Mouse (Mus musculus): ENCODE data around the gene Gm20388. TPM values are rescaled to one million over a fixed set of nuclear protein-coding genes. Genes with fewer than 3 reads are reported as not detected.

The Gm20388 gene
- polyA plus RNA-seq, 1 experiment from 2014 or later = not detected

DNA sequence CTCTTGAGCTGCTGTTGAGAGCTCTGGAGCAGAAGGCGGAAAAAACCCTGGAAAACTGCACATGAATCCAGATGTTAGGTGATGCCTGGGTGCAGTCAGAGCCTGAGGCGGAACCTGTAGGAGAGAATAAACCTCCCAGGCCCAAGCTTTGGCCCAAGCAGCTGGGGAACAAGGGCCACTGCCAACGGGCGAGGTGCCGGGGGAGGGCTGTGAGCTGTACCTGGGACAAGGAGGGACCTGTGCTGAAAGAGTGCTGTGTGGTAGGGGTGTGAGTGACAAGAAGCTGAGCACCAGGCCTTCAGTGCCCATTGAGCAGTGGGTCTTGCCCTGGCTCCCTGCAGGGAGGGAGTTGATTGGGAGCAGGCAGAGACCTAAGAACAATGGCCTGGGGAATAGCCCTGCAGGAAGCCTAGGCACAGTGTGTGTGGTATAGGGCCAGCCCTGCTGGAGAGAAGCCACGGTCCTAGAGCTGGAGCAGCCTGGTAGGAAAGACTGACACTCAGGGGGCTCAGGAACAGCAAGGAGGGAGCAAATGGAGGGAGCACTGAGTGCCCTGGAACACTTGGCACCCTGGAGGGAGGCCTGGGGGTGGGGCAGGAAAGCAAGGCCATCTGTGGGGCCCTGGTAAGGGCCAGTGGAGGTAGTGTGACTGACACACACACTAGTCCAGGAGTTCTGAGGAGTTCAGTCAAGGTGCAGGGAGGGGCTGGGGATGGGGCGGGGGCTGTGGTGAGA lies 2056.2 kb downstream of the Gm20388 start:
- Histone ChIP-seq H3K4me3 (no peak overlapping the region), H3K9me3 (replicated peaks) (no peaks in the 10 kb centered on the region), H3K4me1 (peaks cover 70% of the 10 kb centered on the region), H3K27ac (no peak overlapping the region), H3K36me3 (peaks cover 15% of the 10 kb centered on the region; the same call in 1 of the 2 replicates), H3K27me3 (replicated peaks) (no peaks in the 10 kb centered on the region), H3K4me2 (no peak overlapping the region), H3K9ac (0 out of 2 replicates have a peak overlapping the region, but pooled peaks have one; percentile 15)
- peak; percentile 30; the same call in 1 of the 2 replicates for ATAC-seq
- WGBS (ENCODE audit: insufficient replicate concordance) = 64% methylated on average over 7 of the region's 7 CpGs

- 69% methylated on average over 4 of the region's 4 CpGs for WGBS (ENCODE audit: insufficient replicate concordance)
- Histone ChIP-seq H3K27me3 (replicated peaks) (no peaks in the 10 kb centered on the region), H3K27ac (no peak overlapping the region), H3K4me2 (no peak overlapping the region), H3K9ac (no peak overlapping the region), H3K36me3 (peaks cover 18% of the 10 kb centered on the region), H3K9me3 (replicated peaks) (no peaks in the 10 kb centered on the region), H3K4me3 (no peak overlapping the region), H3K4me1 (peaks cover 60% of the 10 kb centered on the region)
- ATAC-seq = no peak
Measured at GRCm38 (mm10) chr8:121967977-121968376, 2057.3 kb downstream of the Gm20388 start.

GRCm38 (mm10) chr8:121968542-121968941 lies 2057.9 kb downstream of the Gm20388 start:
- no peak overlapping the region for H3K27ac ChIP-seq

DNA sequence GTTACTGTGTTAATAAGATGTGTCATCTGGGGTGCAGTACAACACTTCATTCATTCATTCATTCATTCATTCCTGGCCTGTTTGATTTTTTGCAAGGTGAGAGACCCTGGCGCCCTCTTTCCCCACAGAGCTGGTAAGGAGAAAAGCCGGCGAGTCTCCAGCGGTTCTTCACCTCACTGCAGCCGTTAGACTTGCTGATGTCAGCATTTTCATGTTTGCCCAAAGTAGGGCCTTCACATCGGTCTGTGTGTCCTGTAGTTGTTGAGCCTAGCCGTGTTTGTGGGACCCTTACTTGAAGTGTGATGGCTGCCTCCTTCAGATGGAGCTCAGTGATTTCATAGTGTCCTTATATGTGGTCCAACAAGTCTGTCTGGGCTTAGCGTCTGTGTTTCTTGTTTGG lies 2059.6 kb downstream of the Gm20388 start:
- no peak for ATAC-seq
- 82% methylated on average over 8 of the region's 8 CpGs for WGBS (ENCODE audit: insufficient replicate concordance)
- Histone ChIP-seq H3K9me3 (replicated peaks) (no peaks in the 10 kb centered on the region), H3K4me2 (no peak overlapping the region), H3K4me3 (no peak overlapping the region), H3K36me3 (peaks cover 24% of the 10 kb centered on the region), H3K27ac (no peak overlapping the region), H3K9ac (no peak overlapping the region), H3K27me3 (replicated peaks) (no peaks in the 10 kb centered on the region), H3K4me1 (peaks cover 51% of the 10 kb centered on the region)

More at GRCm38 (mm10) chr8:121968542-121968941, 2057.9 kb downstream of the Gm20388 start:
- Histone ChIP-seq H3K36me3 (peaks cover 16% of the 10 kb centered on the region), H3K4me2 (no peak overlapping the region), H3K4me1 (peaks cover 57% of the 10 kb centered on the region), H3K9me3 (replicated peaks) (no peaks in the 10 kb centered on the region), H3K4me3 (no peak overlapping the region), H3K27me3 (replicated peaks) (no peaks in the 10 kb centered on the region), H3K9ac (no peak overlapping the region)
- ATAC-seq = peak; percentile 60
- 45% methylated on average over 4 of the region's 4 CpGs for WGBS (ENCODE audit: insufficient replicate concordance)

GRCm38 (mm10) chr8:121971488-121972058 lies 2060.9 kb downstream of the Gm20388 start:
- Histone ChIP-seq H3K27me3 (replicated peaks) (no peaks in the 10 kb centered on the region), H3K4me1 (peaks cover 38% of the 10 kb centered on the region), H3K9me3 (replicated peaks) (no peaks in the 10 kb centered on the region), H3K4me2 (no peak overlapping the region), H3K36me3 (peaks cover 38% of the 10 kb centered on the region), H3K27ac (no peak overlapping the region), H3K9ac (no peak overlapping the region), H3K4me3 (no peak overlapping the region)
- 58% methylated on average over 17 of the region's 17 CpGs for WGBS (ENCODE audit: insufficient replicate concordance)
- no peak for ATAC-seq

GRCm38 (mm10) chr8:121973906-121974305 lies 2063.3 kb downstream of the Gm20388 start:
- H3K9ac ChIP-seq = no peak overlapping the region
- ATAC-seq = no peak
- H3K36me3 ChIP-seq = peaks cover 61% of the 10 kb centered on the region
- peaks cover 15% of the 10 kb centered on the region for H3K4me1 ChIP-seq
- H3K9me3 ChIP-seq (replicated peaks) = no peaks in the 10 kb centered on the region
- 95% methylated on average over 28 of the region's 28 CpGs for WGBS (ENCODE audit: insufficient replicate concordance)
- H3K4me3 ChIP-seq = no peak overlapping the region
- H3K27ac ChIP-seq = no peak overlapping the region
- no peak overlapping the region for H3K4me2 ChIP-seq
- H3K27me3 ChIP-seq (replicated peaks) = no peaks in the 10 kb centered on the region

- Histone ChIP-seq H3K27me3 (replicated peaks) (no peaks in the 10 kb centered on the region), H3K27ac (no peak overlapping the region), H3K4me2 (no peak overlapping the region), H3K9ac (no peak overlapping the region), H3K4me1 (no peaks in the 10 kb centered on the region), H3K36me3 (peaks cover 91% of the 10 kb centered on the region), H3K9me3 (replicated peaks) (no peaks in the 10 kb centered on the region), H3K4me3 (no peak overlapping the region)
- ATAC-seq = no peak
- 77% methylated on average over 8 of the region's 8 CpGs for WGBS (ENCODE audit: insufficient replicate concordance)
Measured at GRCm38 (mm10) chr8:121977819-121978590, 2067.4 kb downstream of the Gm20388 start.

DNA sequence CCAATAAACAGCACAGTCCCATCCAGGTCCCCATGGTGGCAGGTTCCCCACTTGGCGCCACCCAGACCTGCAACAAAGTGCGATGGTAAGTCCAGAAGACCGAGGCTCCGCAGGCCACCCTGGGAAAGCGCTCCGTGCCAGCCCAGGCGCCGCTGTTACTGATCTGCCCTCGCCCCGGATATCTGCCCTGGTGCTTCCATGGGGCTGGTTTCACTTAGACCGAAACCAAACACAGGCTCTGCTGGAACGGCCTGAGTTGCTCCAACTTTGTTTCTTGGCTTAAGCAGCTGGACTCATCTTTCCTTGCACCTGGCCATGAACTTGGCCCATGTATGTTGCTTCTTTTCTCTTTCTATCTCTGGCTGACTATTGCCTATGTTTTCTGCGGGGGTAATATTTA lies 2068.0 kb downstream of the Gm20388 start:
- Histone ChIP-seq H3K4me1 (no peaks in the 10 kb centered on the region), H3K9me3 (replicated peaks) (no peaks in the 10 kb centered on the region), H3K36me3 (peaks cover 96% of the 10 kb centered on the region), H3K4me3 (no peak overlapping the region), H3K9ac (no peak overlapping the region), H3K4me2 (no peak overlapping the region), H3K27ac (no peak overlapping the region), H3K27me3 (replicated peaks) (no peaks in the 10 kb centered on the region)
- WGBS (ENCODE audit: insufficient replicate concordance) = 93% methylated on average over 13 of the region's 13 CpGs
- ATAC-seq = no peak

DNA sequence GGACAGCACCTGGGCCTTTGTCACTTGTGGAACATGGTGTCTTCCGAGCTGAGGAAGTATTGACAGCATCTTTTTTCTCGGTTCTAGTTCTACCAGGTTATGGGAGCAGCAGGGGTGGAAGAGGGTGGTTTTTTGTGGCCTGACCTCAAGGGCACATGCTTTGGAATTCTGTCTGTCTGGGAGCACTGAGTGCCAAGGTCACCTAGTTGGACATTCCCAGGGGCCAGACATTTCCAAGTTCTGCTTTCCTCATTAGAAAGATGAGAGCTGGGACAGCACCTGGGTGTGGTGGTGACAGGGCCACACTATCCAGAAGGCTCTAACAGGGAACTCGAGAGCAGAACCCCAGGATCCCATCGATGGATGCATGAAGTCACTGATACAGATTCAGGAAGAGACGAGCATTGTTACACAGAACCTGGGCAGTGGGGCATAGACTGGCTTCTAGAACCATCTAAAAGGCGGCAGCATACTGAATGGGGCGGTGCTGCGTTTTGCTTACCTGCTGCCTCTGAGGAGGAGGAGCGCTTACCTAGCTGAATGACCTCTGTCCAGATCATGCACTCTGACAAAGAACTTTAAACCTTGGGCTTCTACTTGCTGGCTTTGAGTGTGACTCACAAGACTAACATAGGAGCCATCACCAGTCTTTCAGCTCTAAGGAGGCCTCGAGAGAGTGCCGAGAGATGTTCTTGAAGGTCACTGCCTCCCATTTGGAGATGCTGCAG lies 2070.3 kb downstream of the Gm20388 start:
- no peak for ATAC-seq
- Histone ChIP-seq H3K27ac (no peak overlapping the region), H3K27me3 (replicated peaks) (no peaks in the 10 kb centered on the region), H3K9ac (no peak overlapping the region), H3K4me3 (no peak overlapping the region), H3K4me2 (no peak overlapping the region), H3K36me3 (peaks cover 96% of the 10 kb centered on the region), H3K4me1 (no peaks in the 10 kb centered on the region), H3K9me3 (replicated peaks) (no peaks in the 10 kb centered on the region)
- WGBS (ENCODE audit: insufficient replicate concordance) = 84% methylated on average over 11 of the region's 11 CpGs

DNA sequence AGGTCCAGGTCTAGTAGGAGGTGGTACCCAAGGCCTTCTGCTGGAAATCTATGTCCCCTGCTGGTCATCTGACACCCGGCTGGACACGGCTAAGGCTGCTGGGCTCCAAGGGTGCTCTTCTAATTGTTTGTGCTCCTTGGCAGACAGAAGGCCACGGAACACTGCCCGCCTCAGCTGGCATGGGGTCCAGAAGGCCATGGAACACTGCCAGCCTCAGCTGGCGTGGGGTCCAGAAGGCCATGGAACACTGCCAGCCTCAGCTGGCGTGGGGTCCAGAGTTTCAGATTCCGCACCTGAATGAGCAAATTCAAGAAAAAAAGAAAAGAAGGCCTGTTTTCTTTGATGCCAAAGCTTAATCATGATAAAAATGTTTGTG lies 2070.9 kb downstream of the Gm20388 start:
- Histone ChIP-seq H3K27me3 (replicated peaks) (no peaks in the 10 kb centered on the region), H3K4me2 (no peak overlapping the region), H3K27ac (no peak overlapping the region), H3K36me3 (peaks cover 96% of the 10 kb centered on the region), H3K4me3 (no peak overlapping the region), H3K4me1 (no peaks in the 10 kb centered on the region), H3K9me3 (replicated peaks) (no peaks in the 10 kb centered on the region), H3K9ac (no peak overlapping the region)
- WGBS (ENCODE audit: insufficient replicate concordance) = 88% methylated on average over 7 of the region's 7 CpGs
- no peak for ATAC-seq

DNA sequence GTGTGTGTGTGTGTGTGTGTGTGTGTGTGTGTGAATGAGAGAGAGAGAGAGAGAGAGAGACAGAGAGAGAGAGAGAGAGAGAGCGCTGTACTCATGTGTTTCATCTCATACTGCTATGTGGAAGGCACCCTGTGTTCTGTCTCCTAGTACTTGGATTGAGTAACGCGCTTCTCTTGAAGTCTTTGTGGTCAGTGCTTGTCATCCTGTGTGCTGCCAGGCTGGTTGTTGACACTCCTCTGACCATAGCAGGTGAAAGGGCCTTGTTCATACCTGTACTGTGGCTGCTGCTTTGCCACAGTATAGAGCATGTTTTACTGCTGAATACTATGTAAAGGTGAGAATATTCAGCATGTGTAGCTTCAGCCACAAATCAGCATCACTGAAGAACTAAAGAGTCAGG lies 2075.0 kb downstream of the Gm20388 start:
- H3K27me3 ChIP-seq (replicated peaks) = no peaks in the 10 kb centered on the region
- H3K9me3 ChIP-seq (replicated peaks) = no peaks in the 10 kb centered on the region
- no peaks in the 10 kb centered on the region for H3K4me1 ChIP-seq
- H3K9ac ChIP-seq = no peak overlapping the region
- no peak overlapping the region for H3K4me3 ChIP-seq
- no peak overlapping the region for H3K27ac ChIP-seq
- H3K4me2 ChIP-seq = no peak overlapping the region
- 91% methylated on average over 3 of the region's 3 CpGs for WGBS (ENCODE audit: insufficient replicate concordance)
- peaks cover 100% of the 10 kb centered on the region for H3K36me3 ChIP-seq
- ATAC-seq = no peak

Measured in liver, embryonic 12.5 days (tissue).